Mouse (Mus musculus): ENCODE results near the gene Efhd1.

Efhd1 gene

DNA sequence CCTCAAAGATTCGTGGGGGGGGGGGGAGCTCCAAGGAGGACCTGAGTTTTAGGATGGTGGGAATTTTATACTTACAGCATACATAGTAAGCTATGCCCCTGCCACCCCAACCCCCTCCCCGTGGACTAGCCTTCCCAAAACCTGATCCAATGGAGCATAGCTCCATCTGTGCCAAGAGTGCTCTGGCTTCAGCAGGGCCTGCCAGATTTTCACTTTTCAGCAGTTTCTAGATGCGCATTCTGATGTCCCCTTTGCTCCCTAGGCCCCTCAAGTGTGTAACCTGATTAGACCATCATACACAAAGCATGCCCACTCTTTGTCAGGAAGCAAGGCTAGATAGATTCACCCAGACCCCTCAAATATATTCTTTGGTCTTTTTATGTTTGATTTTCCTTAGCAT is 6.0 kb downstream of the Efhd1 start:
- DNase-seq (ENCODE audit: low read depth, low spot score): no peak

- DNase-seq (ENCODE audit: low read depth, low spot score): no peak
These were observed 6.7 kb downstream of the Efhd1 start for GRCm38 (mm10) chr1:87270641-87271467.

DNA sequence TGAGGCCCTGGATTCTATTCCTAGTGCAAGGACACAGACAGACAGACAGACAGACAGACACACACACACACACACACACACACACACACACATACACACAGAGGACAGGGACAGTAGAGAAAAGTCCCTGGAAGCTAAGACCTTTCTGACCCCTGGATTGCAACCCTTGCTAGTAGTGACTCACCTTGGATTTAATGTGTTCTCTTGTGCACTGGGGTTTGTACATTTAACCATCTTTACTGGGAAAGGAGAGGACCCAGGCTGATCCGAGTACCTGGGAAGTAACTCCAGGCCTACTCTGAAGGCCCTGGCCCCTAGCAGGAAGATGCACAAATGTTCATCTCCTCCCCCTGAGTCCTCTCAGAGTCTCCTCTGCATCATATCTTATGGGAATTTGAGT is 7.4 kb downstream of the Efhd1 start:
- no peak for DNase-seq (ENCODE audit: low read depth, low spot score)

DNA sequence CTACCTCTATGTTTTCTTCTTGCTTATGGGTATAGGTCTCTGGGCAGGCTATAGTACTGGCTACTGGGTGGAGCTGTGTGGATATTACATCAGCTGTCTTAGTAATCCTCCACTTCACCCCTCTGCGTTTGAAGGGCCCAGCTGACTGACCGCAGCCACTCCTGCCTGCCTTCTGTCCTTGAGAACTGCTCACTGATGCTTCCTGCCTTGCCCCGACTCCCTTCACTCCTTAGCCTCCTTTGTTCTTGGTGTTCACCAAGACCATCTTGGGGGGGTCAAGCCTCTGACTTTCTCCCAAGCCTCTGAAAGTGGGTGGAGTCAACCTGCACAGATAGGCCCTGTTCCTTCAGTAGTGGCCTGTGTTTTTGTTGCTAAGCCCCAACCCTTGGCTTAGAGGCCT is 8.3 kb downstream of the Efhd1 start:
- DNase-seq (ENCODE audit: low read depth, low spot score): no peak

DNA sequence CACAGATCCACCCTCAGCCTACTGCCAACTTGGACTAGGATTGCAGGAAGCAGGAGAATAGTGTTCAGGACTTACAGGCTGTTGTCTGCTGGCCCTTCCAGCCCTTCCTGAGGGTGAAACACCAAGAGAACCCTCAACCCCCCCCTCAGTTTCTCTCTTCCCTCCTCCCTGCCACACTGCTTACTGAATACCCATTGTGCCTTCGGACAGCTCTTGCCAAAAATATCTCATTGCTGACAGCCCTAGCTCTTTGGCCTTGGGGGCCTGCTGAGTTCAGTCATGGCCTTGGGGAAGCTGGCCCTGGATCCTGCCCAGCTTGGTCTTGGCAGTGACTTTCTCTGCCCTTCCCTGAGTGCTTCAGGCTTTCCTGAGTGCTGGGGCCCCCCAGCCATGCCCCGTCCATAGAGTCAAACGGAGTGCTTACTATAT is 9.4 kb downstream of the Efhd1 start:
- no peak for DNase-seq (ENCODE audit: low read depth, low spot score)

GRCm38 (mm10) chr1:87274134-87274533 is 10.0 kb downstream of the Efhd1 start:
- DNase-seq (ENCODE audit: low read depth, low spot score): no peak

DNA sequence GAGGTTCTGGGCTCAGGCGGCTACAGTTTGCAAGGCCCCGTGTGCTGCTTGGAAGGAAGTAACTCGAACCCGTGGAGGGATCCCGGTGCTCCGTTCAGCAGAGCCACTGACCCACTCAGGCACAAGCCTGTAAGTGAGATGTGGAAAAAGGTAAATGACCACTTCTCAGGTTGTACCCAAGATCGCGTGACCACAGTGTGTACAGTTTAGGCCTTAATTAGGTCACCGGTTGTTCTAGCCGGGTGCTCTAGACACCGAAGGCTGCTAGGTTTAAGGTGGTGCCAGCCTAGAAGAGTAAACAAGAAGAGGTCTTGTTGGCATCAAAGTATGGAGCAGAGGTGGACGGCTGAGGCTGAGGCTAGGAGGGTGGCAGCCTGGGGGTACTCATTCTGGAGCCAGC is 11.0 kb downstream of the Efhd1 start:
- DNase-seq (ENCODE audit: low read depth, low spot score): no peak

GRCm38 (mm10) chr1:87276056-87276455 is 11.9 kb downstream of the Efhd1 start:
- DNase-seq (ENCODE audit: low read depth, low spot score): no peak

- no peak for DNase-seq (ENCODE audit: low read depth, low spot score)
These were observed 16.1 kb downstream of the Efhd1 start for GRCm38 (mm10) chr1:87280281-87280680.

- DNase-seq (ENCODE audit: low read depth, low spot score): no peak
These were observed 17.6 kb downstream of the Efhd1 start for GRCm38 (mm10) chr1:87281599-87282412.

- DNase-seq (ENCODE audit: low read depth, low spot score): no peak
These were observed 18.2 kb downstream of the Efhd1 start for GRCm38 (mm10) chr1:87282413-87282788.

GRCm38 (mm10) chr1:87283410-87283960 is 19.3 kb downstream of the Efhd1 start:
- DNase-seq (ENCODE audit: low read depth, low spot score): no peak

DNA sequence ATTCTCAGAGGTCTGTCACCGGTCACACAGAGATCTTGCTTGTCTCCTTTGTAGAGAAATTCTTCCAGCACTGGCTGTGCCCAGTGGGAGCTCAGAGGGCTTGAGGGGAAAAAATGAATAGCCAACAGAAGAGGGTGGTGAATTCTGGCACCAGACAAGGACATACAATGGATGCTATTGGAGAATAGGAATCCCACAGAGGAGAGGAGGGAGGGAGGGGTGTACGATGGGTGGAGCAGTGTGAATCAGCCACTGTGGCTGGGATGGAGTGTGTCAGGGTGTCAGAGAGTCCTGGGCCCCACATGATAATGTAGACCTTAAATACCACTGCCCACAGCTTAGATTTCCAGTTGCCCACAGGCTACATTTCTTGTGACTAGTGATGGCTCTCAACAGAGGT is 22.9 kb downstream of the Efhd1 start:
- no peak for DNase-seq (ENCODE audit: low read depth, low spot score)

DNA sequence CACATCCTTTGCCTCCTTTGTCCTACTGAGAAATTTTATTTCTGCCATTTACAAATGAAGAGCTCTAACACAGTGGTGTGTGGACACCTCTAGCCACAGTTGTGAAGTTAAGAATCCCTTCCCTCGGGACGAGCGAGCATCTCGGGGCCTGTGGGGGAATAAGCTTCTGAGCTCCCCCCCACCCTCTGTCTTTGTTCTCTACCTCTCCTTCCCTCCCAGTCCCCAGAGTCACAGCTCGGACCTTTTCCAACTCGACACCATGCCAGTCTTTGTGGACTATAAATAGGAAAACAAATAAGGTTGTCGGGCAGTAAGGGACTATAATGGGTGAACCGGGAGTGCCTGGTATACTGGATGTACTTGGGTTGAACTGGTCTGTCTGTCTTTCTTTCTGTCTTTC is 27.3 kb downstream of the Efhd1 start:
- DNase-seq (ENCODE audit: low read depth, low spot score): no peak

DNA sequence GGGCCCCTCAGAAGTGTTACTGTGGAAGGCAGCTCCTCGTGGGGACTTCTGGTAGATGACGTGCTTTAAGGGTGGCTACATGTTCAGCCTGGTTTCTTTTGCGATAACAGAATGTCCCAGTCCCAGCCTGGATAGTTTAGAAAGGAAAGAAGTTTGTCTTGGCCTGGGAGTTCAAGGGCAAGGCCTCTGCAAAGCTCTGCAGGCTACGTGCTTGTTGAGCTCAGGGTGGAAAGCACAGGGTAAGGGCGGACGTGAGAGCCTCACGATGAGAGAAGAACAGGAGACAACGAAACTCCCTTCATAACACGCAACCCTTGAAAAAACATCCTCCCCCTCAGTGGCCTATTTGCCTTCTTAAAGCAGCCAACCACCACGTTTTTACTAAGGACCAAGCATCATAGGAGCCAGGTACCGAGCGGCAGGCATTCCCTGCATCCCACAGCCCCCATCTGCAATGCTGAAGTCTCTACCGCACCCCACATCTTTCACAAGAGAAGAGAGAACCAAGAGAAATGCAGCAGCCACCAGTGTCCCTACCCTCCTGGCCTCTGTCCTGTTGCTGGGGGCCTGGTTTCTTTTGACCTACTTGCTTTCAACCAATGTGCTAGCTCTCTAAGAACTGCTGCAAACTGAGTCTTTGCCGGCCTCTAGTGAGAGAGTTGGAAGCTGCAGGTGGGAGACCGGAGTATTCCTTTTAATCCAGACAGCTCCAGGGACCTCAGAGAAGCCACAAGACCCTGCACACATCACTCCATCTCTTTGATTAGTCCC is 28.4 kb downstream of the Efhd1 start:
- DNase-seq (ENCODE audit: low read depth, low spot score): peak; percentile 55

- DNase-seq (ENCODE audit: low read depth, low spot score): no peak
These were observed 30.0 kb downstream of the Efhd1 start for GRCm38 (mm10) chr1:87294063-87294710.

GRCm38 (mm10) chr1:87294951-87295350 is 30.8 kb downstream of the Efhd1 start:
- no peak for DNase-seq (ENCODE audit: low read depth, low spot score)

- DNase-seq (ENCODE audit: low read depth, low spot score): no peak
These were observed 33.3 kb downstream of the Efhd1 start for GRCm38 (mm10) chr1:87297346-87297925.

DNA sequence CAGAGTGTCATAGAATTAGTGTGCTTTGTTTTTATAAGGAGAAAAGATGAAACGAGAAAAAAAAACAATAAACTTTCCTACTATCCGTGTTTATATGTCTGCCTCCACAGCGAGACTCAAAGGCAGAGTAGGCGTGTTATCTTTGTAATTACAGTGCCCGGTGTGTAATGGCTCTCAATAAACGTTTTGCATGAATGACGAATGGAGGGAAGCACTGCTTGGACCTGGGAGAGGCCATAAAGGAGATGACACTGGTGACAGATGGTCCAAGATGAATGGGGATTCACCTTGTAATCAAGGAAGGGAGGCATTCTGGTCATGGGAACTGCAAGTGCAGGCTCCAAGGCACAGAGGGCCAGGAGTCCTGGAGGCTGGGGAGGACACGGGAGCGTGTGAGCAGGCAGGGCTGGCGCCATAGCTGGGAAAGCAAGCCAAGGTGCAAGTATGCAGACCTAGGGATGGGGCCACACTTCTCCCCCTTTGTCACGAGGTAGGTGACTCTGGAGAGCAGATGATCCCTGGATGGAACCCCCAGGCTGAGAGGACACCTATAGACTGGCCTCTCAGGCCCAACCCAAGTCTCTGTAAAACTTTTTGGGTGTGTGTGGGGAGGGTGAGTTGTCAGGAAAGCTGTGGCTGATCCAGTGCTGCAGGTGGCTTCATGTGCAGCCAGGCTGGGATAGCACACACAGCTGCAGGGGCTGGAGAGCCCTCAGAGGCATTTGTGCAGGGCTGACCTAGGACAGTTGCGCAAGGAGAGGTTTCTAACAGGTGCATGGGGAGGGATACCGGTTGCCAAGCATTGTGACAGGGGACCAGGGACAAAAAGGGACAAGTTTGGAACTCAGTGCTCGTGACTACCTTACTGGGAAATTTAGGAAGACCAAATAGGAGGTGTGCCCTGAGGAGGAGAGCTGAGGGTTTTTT is 36.5 kb downstream of the Efhd1 start:
- DNase-seq (ENCODE audit: low read depth, low spot score): no peak

- no peak for DNase-seq (ENCODE audit: low read depth, low spot score)
These were observed 37.8 kb downstream of the Efhd1 start for GRCm38 (mm10) chr1:87301971-87302370.
